Mouse (Mus musculus) megakaryocyte, embryonic 14.5 days (primary cell): ENCODE data around the gene Fam192a.

ENCODE experiments used
- FLI1 ChIP-seq: IDR thresholded peaks from 2 replicates; pipeline ENCODE4 v1.6.1; 2012; ENCODE audit warnings: low read length, inconsistent platforms, mixed read lengths
- GATA1 ChIP-seq: IDR thresholded peaks from 3 replicates; pipeline ENCODE4 v1.6.1; 2012; ENCODE audit warnings: mixed read lengths, low read length, inconsistent platforms, borderline replicate concordance

DNA sequence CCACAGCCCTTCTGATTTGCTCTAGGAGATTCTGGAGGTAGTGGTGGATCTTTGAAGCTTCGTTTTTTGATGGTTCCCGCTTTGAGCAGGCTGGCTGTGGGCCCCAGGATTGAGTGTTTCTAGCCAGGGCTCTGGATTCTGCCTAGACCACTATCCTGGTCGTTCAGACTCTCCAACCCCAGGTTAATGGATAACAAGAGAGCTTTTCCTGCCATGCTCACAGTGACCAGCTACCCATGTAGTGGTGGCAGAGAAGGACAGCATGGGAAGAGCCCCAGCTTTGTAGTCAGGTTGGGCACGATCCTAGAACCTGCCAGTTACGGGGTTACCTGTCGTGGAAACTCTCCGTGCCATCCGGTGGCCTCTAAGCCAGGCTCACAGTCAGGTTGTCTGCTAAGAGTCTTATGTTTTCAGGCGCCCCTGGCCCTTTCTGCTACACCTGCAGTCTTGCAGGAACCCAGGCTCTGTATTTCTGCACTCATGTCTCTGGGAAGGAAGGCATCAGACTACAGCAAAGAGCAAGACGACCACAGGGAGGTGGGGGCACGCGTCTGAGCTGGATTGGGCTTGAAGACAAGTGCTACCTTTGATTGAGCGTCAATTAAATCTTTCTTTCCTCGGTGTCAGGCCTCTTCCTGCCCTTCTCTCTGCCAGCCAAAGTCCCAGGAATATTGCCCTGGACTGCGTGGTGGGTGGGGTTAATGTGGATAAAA is 35.2 kb downstream of the Fam192a start:
- TF ChIP-seq GATA1 (no peak), FLI1 (no peak)
